Mouse (Mus musculus) embryo, embryonic 10 days (tissue): ENCODE data around the gene Bahcc1.

Source experiments
- DNase-seq: peaks from one replicate; pipeline ENCODE4 v3.0.0-alpha.2; 2015; ENCODE audit warnings: low spot score

Bahcc1 gene

GRCm38 (mm10) chr11:120315832-120316689 is 83.3 kb downstream of the Bahcc1 start:
- DNase-seq = peak; percentile 97

GRCm38 (mm10) chr11:120316690-120317254 is 84.0 kb downstream of the Bahcc1 start:
- DNase-seq = peak; percentile 45

- no peak for DNase-seq
Observed at GRCm38 (mm10) chr11:120317456-120317855, 84.7 kb downstream of the Bahcc1 start.

GRCm38 (mm10) chr11:120319310-120319709 is 86.6 kb downstream of the Bahcc1 start:
- DNase-seq = no peak

- DNase-seq = no peak
Observed at GRCm38 (mm10) chr11:120320156-120320555, 87.4 kb downstream of the Bahcc1 start.

- DNase-seq = no peak
Observed at GRCm38 (mm10) chr11:120335431-120336021, 102.8 kb downstream of the Bahcc1 start.

GRCm38 (mm10) chr11:120337447-120337846 is 104.7 kb downstream of the Bahcc1 start:
- no peak for DNase-seq

- DNase-seq = no peak
Observed at GRCm38 (mm10) chr11:120338786-120339185, 106.0 kb downstream of the Bahcc1 start.

- DNase-seq = peak; percentile 2
Observed at GRCm38 (mm10) chr11:120339978-120340513, 107.3 kb downstream of the Bahcc1 start.

GRCm38 (mm10) chr11:120341661-120342060 is 108.9 kb downstream of the Bahcc1 start:
- DNase-seq = peak; percentile 3
